Mouse (Mus musculus) ovary, postnatal 10 days (tissue): ENCODE results near the gene Gm2956.
"Not testable (repeated sequence)": the region's sequence is repeated elsewhere in the genome, so short reads cannot be mapped to it uniquely, and the experiment has no call there.

Experiments used
- DNase-seq: peaks from one replicate; pipeline ENCODE4 v3.0.0; 2022; ENCODE audit warnings: low spot score

Gm2956 gene

GRCm38 (mm10) chr14:3332087-3332677, at the start of gene Gm2956:
Gene Gm2956, plus strand, starts transcription at chr14:3332627.
- not testable (repeated sequence) for DNase-seq

- DNase-seq: not testable (repeated sequence)
Measured at GRCm38 (mm10) chr14:3333406-3333805, 979 bp downstream of the Gm2956 start.

GRCm38 (mm10) chr14:3394793-3395192, 62.4 kb downstream of the Gm2956 start, which contains the start of gene Gm10413:
Gene Gm10413, plus strand, starts transcription at chr14:3395093.
- DNase-seq: not testable (repeated sequence)
